Mouse (Mus musculus): ENCODE data around the gene Ammecr1. TPM values are rescaled to one million over a fixed set of nuclear protein-coding genes. Genes with fewer than 3 reads are reported as not detected.

Ammecr1 gene
- polyA plus RNA-seq, 1 experiment from 2014 or later: 7.1 TPM

DNA sequence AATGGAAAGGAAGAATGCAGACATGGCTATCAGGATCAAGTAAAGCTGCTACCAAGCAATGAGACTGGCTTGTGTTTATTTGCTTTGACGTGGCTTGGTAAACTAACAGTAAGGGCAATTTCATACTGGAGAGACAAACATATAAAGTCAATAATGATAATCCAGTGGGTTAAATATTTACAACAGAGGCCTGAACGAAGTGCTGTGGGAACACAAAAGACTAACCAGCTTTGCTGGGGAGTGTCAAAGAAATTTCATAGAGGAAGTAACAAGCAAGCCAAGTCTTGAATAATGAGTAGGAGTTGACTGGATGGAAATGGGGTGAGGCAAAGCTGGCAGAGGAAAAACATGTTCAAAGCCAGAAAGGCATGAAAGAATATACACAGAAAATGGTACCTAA lies 63.9 kb downstream of the Ammecr1 start:
- no peak for TF ChIP-seq CTCF (IDR thresholded peaks at IDR 0.05; ENCODE audit: low read depth)
- no peak for TF ChIP-seq EP300 (optimal IDR thresholded peaks at IDR 0.05)
- H3K9ac ChIP-seq (ENCODE audit: low read length): no peak overlapping the region
- 34% methylated on average over 2 of the region's 2 CpGs for WGBS
- DNase-seq (ENCODE audit: low spot score) (no peak), ATAC-seq (ENCODE audit: low FRiP score, low TSS enrichment) (peak; percentile 90)
- no peak overlapping the region for H3K4me3 ChIP-seq (ENCODE audit: low read depth, low read length)
- 0 out of 2 replicates have a peak overlapping the region, but pooled peaks have one; percentile 36 for H3K27ac ChIP-seq (replicated peaks)
- no peaks in the 10 kb centered on the region for H3K4me1 ChIP-seq (replicated peaks; ENCODE audit: control insufficient read depth, insufficient read depth)
- H3K4me2 ChIP-seq (replicated peaks; ENCODE audit: low read depth): no peak overlapping the region
- no peaks in the 10 kb centered on the region for H3K27me3 ChIP-seq (ENCODE audit: control insufficient read depth, insufficient read depth, low read length)
- H3K9me3 ChIP-seq (ENCODE audit: control insufficient read depth, low read length): no peaks in the 10 kb centered on the region
- no peaks in the 10 kb centered on the region for H3K36me3 ChIP-seq (ENCODE audit: control insufficient read depth, insufficient read depth, low read length)

DNA sequence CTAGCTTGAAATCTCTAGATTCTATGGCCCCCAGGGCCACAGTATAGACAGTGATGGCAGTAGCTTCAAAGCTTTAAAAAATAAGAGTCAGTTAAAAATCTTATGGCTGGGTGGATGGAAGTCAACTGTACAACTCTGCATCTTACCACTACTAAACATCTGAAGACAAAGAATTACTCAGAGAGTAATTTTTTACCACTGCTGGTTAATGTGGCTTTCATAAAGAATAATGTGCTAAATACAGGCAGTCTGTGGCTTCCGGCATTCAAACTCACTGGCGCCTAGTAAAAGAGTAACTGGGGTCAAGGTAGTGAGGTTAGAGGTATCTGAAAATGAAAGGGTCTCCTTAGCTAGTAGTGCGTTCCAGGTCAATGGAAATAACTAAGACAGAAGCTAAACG lies 64.6 kb downstream of the Ammecr1 start:
- Histone ChIP-seq H3K9ac (ENCODE audit: low read length) (no peak overlapping the region), H3K36me3 (ENCODE audit: control insufficient read depth, insufficient read depth, low read length) (no peaks in the 10 kb centered on the region), H3K4me3 (ENCODE audit: low read depth, low read length) (no peak overlapping the region), H3K9me3 (ENCODE audit: control insufficient read depth, low read length) (no peaks in the 10 kb centered on the region), H3K4me1 (replicated peaks; ENCODE audit: control insufficient read depth, insufficient read depth) (no peaks in the 10 kb centered on the region), H3K27ac (replicated peaks) (no peak overlapping the region), H3K27me3 (ENCODE audit: control insufficient read depth, insufficient read depth, low read length) (no peaks in the 10 kb centered on the region), H3K4me2 (replicated peaks; ENCODE audit: low read depth) (no peak overlapping the region)
- no peak for DNase-seq (ENCODE audit: low spot score)
- no peak for TF ChIP-seq EP300 (optimal IDR thresholded peaks at IDR 0.05)
- TF ChIP-seq CTCF (IDR thresholded peaks at IDR 0.05; ENCODE audit: low read depth): no peak
- ATAC-seq (ENCODE audit: low FRiP score, low TSS enrichment): no peak
- 73% methylated on average over 4 of the region's 4 CpGs for WGBS

DNA sequence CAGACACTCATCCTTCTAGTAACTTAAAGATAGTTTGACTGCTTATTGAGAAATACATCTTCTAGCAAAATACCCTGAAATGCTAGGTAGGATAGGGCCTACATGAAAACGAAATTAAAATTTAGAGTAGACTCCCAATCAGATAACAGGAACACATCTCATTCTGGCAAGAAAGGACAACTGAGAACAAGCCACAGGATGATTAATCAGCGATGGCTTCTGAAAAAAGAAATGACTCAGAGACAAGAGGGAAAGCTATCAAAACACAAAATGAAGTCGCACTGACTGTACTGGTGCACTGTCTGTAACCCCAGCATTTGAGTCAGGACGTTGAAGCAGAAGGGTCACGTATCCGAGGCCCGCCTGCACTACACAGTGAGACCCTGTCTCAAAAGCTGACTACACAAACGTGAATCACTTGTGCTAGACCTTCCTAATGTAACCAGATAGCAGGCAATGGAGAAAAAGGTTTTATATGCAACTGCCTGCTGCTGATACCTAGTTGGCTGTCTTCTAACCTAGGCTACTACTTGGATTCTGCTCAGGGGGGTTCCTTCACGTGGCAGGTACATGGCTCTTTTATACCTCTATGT lies 68.1 kb downstream of the Ammecr1 start:
- no peak for ATAC-seq (ENCODE audit: low FRiP score, low TSS enrichment)
- WGBS: 84% methylated on average over 9 of the region's 9 CpGs

DNA sequence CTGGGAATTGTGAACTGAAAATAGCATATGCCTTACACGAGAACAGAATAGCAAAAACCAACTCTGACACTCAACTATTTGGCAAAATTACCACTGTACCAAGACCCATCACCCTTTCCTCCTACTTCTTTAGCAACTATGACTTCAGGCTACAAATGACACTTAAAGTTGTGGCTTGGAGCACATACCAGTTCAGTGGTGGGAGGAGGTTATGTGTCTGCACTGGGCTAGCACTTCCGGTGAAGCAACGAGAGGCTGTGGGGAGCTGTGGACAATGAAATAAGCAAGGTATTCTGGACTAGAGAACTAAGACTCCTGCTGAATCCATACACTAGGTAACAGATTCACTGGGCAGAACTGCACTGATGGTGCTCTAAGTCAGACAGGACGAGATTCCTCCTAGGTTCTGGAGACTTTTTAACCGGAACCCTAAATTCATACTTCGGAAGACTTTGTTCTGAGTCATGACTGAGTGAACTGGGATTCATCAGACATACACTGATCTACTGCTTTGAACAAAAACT lies 69.0 kb downstream of the Ammecr1 start:
- DNase-seq (ENCODE audit: low spot score): no peak
- ATAC-seq (ENCODE audit: low FRiP score, low TSS enrichment): no peak
- WGBS: 87% methylated on average over 6 of the region's 6 CpGs

More for the DNA sequence above, 68.1 kb downstream of the Ammecr1 start:
- Histone ChIP-seq H3K4me3 (ENCODE audit: low read depth, low read length) (no peak overlapping the region), H3K9me3 (ENCODE audit: control insufficient read depth, low read length) (no peaks in the 10 kb centered on the region), H3K27me3 (ENCODE audit: control insufficient read depth, insufficient read depth, low read length) (no peaks in the 10 kb centered on the region), H3K27ac (replicated peaks) (no peak overlapping the region), H3K4me2 (replicated peaks; ENCODE audit: low read depth) (no peak overlapping the region), H3K4me1 (replicated peaks; ENCODE audit: control insufficient read depth, insufficient read depth) (no peaks in the 10 kb centered on the region), H3K36me3 (ENCODE audit: control insufficient read depth, insufficient read depth, low read length) (no peaks in the 10 kb centered on the region), H3K9ac (ENCODE audit: low read length) (no peak overlapping the region)
- TF ChIP-seq CTCF (IDR thresholded peaks at IDR 0.05; ENCODE audit: low read depth) (no peak), EP300 (optimal IDR thresholded peaks at IDR 0.05) (no peak)
- no peak for DNase-seq (ENCODE audit: low spot score)

DNA sequence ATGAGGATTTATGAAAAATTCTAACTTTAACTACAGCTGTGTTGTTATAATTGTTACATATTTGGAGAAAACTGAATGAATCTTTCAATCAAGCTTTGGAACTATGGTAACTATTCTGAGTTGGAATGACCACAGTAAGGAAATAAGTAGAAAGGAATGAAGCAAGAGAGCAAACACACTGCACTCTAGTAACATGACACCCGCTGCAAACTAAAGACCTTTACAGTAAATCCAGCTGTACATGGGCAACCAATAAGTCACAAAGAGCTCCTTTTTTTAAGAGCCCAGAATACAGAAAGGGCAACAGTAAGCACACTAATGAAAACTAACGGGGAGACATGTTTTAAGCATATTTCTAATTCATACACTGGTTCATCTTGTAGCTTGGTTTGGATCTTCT lies 71.2 kb downstream of the Ammecr1 start:
- no peak overlapping the region for H3K27ac ChIP-seq (replicated peaks)
- H3K4me3 ChIP-seq (ENCODE audit: low read depth, low read length): no peak overlapping the region
- H3K9ac ChIP-seq (ENCODE audit: low read length): no peak overlapping the region
- no peaks in the 10 kb centered on the region for H3K36me3 ChIP-seq (ENCODE audit: control insufficient read depth, insufficient read depth, low read length)
- DNase-seq (ENCODE audit: low spot score) (no peak), ATAC-seq (ENCODE audit: low FRiP score, low TSS enrichment) (no peak)
- TF ChIP-seq EP300 (optimal IDR thresholded peaks at IDR 0.05): no peak
- TF ChIP-seq CTCF (IDR thresholded peaks at IDR 0.05; ENCODE audit: low read depth): no peak
- H3K9me3 ChIP-seq (ENCODE audit: control insufficient read depth, low read length): no peaks in the 10 kb centered on the region
- H3K4me1 ChIP-seq (replicated peaks; ENCODE audit: control insufficient read depth, insufficient read depth): no peaks in the 10 kb centered on the region
- no peaks in the 10 kb centered on the region for H3K27me3 ChIP-seq (ENCODE audit: control insufficient read depth, insufficient read depth, low read length)
- no peak overlapping the region for H3K4me2 ChIP-seq (replicated peaks; ENCODE audit: low read depth)
- WGBS: 45% methylated on average over 2 of the region's 2 CpGs

More for the DNA sequence above, 69.0 kb downstream of the Ammecr1 start:
- H3K4me1 ChIP-seq (replicated peaks; ENCODE audit: control insufficient read depth, insufficient read depth): no peaks in the 10 kb centered on the region
- H3K27me3 ChIP-seq (ENCODE audit: control insufficient read depth, insufficient read depth, low read length): no peaks in the 10 kb centered on the region
- H3K27ac ChIP-seq (replicated peaks): no peak overlapping the region
- H3K9ac ChIP-seq (ENCODE audit: low read length): no peak overlapping the region
- H3K36me3 ChIP-seq (ENCODE audit: control insufficient read depth, insufficient read depth, low read length): no peaks in the 10 kb centered on the region
- H3K4me2 ChIP-seq (replicated peaks; ENCODE audit: low read depth): no peak overlapping the region
- H3K4me3 ChIP-seq (ENCODE audit: low read depth, low read length): no peak overlapping the region
- TF ChIP-seq CTCF (IDR thresholded peaks at IDR 0.05; ENCODE audit: low read depth) (no peak), EP300 (optimal IDR thresholded peaks at IDR 0.05) (no peak)
- H3K9me3 ChIP-seq (ENCODE audit: control insufficient read depth, low read length): no peaks in the 10 kb centered on the region

DNA sequence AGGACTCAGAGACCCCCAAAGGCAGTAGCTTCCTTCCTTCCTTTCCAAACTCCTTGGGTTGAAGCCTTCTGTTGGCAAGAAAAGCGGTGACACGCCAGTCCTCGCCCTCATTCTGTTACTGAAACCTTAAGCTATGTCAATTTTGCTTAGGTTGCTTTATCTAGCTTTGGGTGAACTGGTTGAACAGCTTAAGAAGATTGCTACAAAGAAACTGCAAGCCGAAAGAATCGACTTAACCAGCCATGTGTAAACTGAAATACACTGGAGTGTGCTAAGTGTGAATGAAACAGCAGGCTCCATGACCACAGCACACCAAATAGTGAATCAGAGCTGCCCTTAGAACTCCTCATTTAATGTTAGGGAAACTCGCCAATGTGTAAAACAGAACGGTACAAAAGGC lies 80.6 kb downstream of the Ammecr1 start:
- ATAC-seq (ENCODE audit: low FRiP score, low TSS enrichment) (peak; percentile 51; the same call in 1 of the 2 replicates), DNase-seq (ENCODE audit: low spot score) (peak; percentile 13)
- Histone ChIP-seq H3K27ac (replicated peaks) (no peak overlapping the region), H3K4me2 (replicated peaks; ENCODE audit: low read depth) (no peak overlapping the region), H3K9me3 (ENCODE audit: control insufficient read depth, low read length) (no peaks in the 10 kb centered on the region), H3K36me3 (ENCODE audit: control insufficient read depth, insufficient read depth, low read length) (no peaks in the 10 kb centered on the region), H3K27me3 (ENCODE audit: control insufficient read depth, insufficient read depth, low read length) (no peaks in the 10 kb centered on the region), H3K4me3 (ENCODE audit: low read depth, low read length) (no peak overlapping the region), H3K4me1 (replicated peaks; ENCODE audit: control insufficient read depth, insufficient read depth) (no peaks in the 10 kb centered on the region), H3K9ac (ENCODE audit: low read length) (no peak overlapping the region)
- TF ChIP-seq CTCF (IDR thresholded peaks at IDR 0.05; ENCODE audit: low read depth) (no peak), EP300 (optimal IDR thresholded peaks at IDR 0.05) (no peak)
- 63% methylated on average over 7 of the region's 7 CpGs for WGBS
